Mouse (Mus musculus) WW6 (cell line): ENCODE measurements around the gene Anapc7.

ENCODE experiments used
- DNase-seq: peaks from one replicate; pipeline ENCODE4 v3.0.0-alpha.2; 2013; ENCODE audit warnings: low read depth, low spot score

Gene Anapc7

DNA sequence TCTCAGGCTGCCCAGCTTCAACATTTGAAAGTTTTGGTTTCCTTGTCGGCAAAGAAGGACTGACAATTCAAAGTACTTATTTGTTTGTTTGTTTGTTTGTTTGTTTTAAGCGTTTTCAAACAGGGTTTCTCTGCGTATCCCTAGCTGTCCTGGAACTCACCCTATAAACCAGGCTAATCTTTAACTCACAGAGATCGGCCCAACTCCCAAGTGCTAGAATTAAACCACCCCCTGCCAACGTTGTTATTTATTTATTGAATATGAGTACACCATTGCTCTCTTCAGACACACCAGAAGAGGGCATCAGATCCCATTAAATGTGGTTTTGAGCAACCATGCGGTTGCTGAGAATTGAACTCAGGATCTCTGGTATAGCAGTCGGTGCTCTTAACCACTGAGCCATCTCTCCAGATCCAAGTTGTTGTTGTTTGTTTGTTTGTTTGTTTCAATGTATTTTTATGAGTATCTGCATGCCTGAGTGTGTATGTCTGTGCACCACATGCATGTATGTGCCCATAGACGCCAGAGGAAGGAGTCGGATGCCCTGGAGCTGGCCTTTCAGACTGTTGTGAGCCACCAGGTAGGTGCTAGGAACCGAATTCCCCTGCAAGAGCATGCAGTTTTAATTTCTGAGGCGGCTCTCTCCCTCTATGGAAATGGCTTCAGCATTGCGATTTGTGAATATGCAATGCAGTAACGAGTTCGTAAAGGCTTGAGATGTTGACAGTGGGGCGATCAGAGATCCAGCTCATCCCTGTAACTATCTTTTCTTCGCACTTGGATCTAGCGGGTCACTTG is at the start of gene Anapc7:
TSS of gene Anapc7 (plus strand) at position 423 of the 798 bp plus-strand sequence.
- no peak for DNase-seq

DNA sequence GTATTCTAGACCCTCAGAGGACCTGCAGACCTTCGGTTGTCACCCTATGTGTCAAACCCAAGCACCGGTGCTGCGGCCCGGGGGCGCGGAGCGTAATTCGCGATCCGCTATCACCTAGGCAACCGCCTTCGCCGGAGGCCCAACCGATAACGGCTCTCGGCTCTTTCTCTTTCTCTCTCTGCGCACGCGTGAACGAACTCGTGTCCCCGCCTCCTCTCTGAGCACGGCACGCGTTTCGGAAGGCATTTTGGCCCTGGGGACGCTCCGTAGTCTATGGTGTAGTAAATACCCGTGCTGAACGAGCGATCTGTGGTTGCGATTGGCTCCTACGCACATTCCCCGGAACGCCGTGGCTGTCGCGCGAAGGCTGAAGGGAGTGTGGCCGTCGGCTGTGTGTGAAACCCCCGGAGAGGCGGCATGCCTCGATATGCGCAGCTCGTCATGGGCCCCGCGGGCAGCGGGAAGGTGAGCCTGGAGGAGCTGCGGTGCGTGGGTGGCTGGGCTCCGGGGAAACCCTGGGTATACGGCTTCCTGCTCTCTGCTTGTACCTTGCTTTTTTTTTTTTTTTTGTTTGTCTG is 49.2 kb upstream of the Anapc7 start, which contains the start of gene Fam216a:
TSS of gene Fam216a (minus strand) at position 173 of the 578 bp plus-strand sequence.
- peak; percentile 97 for DNase-seq

DNA sequence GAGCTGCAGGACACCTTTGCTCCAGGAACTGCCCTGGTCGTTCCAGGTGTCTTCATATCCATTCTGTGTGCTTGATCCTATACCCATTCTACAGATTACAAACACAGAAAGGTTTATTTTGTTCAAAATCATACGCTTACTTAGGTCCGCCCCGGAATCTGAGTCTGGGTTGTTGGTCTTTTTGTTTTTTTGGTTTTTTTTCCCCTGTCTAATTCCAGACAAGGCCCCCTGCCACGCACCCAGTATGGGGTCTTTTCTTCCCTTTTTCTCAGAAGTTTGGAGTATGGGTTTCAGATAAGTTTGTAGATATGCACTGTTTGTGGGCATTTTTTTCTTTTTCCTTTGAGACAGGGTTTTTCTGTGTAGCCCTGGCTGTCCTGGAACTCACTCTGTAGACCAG is 48.6 kb upstream of the Anapc7 start:
- DNase-seq: no peak

DNA sequence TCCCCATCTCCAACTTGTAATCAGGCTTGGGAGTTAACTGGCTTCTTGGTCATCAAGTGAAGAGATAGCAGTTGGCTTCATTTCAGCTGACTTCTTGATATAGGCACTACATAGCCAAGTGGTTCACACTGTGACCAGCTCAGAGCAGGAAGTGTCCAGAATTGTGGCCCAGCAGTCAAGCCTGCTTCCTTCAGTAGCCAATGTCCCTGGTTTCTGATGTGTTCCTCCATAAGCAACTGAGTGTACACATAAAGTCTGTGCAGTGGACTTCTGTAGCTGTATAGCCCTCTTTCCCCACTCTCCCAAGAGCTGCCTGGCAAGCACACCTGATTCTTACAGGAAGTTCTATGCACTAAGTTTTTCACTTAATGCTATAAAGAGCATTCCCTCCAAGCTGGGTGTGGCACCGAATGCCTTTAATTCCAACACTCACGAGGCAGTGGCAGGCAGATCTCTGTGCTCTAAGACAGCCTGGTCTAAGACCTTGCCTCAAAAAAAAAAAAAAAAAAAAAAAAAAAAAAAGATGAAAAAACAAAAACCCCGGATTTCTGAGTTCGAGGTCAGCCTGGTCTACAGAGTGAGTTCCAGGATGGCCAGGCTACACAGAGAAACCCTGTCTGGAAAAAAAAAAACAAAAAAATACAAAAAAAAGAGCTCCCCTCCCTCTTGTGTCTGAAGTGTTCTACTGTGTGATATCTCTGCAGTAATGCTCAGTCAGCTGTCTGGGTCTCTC is 44.2 kb upstream of the Anapc7 start:
- no peak for DNase-seq

DNA sequence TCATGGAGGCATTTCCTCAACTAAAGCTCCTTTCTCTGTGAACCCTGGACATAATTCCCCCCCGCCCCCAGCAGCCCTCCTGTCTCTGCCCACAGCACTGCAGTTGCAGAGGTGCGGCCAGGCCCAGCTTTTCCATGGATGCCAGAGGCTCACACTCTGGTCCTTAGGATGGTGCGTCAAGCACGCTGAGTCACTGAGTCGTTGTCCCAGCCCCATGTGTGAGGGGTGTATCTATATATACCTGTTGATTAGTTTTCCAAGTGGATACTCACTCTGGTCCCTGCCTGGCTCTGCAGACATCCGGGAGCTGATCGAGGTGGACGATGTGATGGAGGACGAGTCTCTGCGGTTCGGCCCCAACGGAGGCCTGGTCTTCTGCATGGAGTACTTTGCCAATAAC is 43.3 kb upstream of the Anapc7 start:
- DNase-seq: no peak

DNA sequence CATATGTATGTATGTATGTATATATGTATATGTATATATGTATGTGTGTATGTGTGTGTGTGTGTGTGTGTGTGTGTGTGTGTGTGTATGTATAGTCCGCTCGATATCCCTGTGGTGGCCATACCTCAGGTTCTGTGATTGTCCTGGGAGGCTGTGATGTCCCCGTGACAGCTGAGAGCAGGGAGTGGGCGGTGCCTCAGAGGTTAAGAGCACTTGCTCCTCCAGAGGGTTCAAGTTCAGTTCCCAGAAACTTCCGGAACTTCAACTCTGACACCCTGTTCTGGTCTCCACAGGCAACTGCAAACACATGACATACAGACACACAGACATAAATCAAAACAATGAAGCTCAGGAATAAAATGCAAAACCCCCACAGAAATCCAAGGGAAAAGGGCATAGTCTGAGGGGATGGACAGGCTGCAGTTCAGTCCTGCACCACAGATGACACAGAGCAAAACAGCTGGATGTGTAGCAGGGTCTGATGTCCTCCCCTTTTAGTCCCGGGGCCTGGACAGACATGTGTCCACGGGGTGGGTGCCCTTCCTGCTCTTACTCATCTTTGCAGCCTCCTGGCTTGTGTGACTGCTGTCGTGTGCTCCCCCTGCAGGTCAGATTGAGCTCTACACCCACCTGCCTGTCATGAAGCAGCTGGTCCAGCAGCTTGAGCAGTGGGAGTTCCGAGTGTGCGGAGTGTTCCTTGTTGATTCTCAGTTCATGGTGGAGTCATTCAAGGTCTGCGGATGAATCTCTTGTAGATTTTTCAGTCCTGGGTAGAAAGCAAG is 41.9 kb upstream of the Anapc7 start:
- no peak for DNase-seq

DNA sequence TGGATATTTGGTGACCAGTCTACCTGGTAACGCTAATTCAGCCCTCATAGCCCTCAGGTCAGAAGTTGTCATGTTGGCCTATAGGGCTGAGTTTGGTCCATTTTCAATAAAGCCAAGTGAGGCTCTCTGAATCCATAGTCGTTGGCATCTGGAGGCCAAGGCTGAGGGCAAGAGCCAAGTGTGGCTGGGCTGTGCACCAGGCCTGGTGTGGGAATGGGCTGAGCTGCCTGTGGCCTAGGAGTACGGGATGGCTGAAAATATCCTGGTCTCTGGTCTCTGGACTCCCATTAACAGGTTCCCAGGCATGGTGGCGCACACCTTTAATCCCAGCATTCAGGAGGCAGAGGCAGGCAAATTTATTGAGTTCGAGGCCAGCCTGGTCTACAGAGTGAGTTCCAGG is 31.5 kb upstream of the Anapc7 start:
- no peak for DNase-seq

DNA sequence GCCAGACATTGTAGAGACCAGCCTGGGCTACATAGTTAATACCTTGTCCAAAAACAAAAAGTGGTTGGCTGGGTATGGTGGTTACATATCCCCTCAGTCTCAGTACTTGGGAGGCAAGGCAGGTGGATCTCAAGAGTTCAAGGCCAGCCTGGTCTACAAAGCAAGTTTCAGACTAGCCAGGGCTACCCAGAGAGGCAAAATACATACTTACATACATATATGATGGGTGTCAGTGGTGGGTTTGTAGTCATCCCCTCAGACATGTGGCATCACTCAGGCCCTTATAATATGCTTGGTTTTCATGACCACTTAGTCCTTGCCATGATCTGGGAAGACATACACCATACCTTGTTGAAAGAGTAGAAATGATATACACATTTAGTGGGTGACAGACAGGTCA is 30.8 kb upstream of the Anapc7 start:
- DNase-seq: no peak

DNA sequence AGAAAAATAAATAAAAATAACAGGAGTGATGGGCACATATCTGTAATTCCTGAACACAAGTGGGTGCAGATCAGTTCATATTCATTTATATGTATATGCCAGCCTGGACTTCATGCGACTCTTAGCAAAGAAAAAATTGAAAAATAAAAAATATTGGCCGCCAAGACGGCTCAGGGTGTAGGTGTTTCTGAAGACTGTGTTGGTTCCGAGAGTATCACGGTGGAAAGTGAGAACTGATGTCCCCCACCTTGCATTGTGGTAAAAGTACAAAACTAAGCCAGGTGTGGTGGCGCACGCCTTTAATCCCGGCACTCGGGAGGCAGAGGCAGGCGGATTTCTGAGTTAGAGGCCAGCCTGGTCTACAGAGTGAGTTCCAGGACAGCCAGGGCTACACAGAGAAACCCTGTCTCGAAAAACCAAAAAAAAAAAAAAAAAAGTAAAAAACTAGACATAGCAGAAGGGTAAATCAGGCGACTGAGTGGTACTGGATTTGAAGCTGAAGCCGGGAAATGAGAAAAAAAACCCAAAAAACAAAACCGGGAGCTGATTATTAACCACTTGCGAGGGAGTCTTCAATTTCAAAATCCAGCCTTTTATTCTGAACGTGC is 30.2 kb upstream of the Anapc7 start:
- no peak for DNase-seq

DNA sequence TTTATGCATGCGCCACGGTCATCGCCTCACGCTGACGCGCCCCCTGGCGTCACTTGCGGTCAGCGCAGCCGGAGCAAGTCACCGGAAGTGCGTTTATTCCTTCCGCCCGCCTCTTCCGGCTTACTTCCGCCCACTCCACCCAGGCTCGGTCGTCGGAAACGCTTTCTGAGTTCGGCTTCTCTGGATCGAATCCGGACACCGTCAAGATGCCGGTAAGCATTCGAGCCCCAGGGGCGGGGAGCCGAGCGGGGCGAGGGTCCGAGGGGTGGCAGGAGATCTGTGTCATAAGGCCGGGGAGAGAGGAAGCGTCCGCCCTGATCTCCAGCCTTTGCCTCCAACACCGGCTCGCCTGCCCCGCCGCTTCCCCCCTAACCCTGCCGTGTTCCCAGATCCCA is 29.7 kb upstream of the Anapc7 start, which contains the start of gene Arpc3:
TSS of gene Arpc3 (plus strand) at position 93 of the 395 bp plus-strand sequence.
- DNase-seq: peak; percentile 75

DNA sequence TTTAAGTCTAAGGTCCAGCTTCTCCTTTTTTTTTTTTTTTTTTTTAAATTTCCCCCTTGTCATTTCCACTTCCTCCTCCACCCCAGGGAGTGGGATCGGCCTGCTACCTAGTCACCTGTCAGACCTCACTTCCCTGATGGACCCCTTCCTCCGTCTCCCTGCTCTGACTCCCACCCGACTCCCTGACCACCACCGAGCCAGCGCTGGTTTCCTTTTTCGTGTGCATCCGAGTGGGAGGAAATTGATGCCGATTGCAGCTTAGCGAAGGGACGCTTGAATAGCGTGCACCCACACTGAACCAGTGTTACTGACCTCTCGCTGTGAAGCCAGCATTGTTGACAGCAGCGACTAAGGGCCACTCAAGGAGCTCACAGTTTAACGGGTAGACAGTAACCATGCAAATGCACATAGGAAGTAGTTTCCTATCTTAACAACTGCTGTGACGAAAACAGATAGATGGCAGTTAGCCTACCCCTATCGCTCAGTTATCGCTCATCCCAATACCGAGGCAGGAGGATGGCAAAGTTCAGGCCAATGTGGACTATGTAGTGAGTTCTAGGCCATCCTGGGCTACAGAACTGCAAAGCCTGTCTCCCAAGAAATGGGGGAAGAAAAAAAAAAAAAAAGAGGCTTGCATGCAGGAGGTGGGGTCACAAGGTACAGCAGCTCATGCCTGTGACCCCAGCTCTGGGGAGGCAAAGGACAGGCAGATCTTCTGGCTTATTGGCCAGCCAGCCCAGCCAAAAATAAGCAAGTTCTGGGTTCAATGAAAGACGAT is 29.1 kb upstream of the Anapc7 start:
- DNase-seq: no peak

DNA sequence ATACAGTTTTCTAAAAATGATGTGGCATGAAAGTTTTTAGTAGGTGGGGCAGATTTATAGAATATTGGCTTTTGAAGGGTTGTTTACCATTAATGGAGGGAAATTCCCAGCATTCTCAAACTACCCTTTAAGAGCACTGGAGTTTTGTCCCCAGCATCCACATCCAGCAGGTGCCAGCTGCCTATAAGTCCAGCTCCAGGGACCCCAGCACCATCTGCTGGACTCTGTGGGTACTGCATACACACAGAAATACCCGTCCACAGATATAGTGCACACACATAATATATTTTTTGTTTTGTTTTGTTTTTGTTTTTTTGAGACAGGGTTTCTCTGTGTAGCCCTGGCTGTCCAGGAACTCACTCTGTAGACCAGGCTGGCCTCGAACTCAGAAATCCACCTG is 27.6 kb upstream of the Anapc7 start:
- no peak for DNase-seq

DNA sequence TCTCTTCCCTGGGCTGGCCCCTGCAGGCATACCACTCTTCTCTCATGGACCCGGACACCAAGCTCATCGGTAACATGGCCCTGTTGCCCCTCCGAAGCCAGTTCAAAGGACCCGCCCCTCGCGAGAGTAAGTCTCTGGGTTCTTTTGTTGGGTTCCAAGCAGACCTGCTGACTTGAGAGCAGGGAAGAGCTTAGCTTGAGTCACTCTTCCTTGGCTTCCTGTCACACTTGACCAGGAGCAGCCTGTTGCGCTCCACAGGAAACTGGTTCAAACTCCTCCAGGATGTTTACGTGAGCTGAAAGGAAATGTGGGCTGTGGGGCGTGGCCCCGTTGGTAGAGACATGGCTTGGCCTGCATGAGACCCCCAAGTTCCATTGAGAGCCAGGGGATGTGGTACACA is 24.7 kb upstream of the Anapc7 start:
- DNase-seq: no peak

DNA sequence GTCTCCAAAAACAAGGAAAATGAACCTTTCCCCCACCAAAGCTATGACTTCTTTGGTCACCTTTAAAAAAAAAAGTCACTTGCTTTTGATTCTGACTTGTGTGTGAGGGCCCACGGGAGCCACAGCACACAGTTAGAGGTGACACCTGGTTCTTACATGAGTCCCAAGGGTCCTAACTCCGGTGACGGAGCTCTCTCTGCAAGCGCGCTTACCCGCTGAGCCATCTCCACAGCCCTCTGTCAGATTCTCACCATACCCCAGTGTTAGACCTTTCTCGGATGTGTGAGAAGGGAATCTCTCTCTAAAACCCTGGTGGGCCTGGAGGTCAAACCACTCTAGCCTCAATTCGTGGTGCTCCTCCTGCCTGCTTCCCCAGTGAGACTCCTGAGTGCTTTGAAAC is 24.0 kb upstream of the Anapc7 start:
- no peak for DNase-seq

DNA sequence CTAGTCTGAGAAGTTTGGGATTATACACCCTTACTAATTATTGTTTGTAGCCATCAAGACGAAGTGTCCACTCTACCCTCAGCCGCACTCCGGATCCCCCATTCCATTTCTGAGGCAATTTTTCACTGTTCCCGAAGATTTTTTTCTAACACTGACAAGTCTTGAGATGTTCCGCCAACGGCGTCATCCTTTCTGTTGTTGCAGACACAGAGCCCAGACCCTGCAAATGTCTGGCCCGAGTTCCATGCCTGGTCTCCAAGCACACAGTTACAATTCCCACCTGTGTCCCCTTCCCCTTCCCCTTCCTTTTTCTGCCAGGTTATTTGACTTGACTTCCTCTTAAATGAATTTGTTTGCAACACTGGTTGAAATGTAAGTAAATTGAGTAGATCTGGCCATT is 21.6 kb upstream of the Anapc7 start:
- no peak for DNase-seq

DNA sequence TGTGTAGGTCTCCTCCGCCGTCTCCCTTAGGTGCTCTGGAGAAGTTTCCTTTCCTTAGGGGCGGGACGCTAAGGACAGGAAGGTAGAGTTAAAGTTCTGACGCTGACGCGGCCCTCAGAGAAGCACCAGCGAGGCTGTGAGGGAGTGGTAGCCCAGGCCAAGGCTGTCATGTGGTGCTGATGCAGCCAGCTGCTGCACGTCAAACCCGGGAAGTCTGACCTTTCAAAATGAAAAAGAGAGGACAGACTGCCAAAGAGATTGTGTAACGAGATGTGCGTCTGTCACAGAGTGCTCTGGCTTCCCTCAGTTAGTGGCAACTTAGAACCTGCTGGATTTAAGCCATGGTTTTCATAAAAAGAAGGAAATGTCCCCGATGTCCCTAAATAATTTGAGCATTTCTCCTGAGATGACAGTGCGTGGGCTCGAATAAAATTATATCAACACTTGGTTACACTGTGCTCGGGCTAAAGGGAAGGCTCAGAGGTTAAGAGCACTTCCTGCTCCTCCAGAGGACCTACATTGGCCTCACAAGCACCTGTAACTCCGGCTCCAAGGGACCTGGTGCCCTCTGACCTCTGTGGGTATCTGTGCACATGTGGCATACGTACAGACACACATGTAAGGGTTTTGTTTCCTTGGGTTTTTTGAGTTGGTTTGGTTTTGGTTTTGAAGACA is 20.7 kb upstream of the Anapc7 start:
- DNase-seq: no peak

DNA sequence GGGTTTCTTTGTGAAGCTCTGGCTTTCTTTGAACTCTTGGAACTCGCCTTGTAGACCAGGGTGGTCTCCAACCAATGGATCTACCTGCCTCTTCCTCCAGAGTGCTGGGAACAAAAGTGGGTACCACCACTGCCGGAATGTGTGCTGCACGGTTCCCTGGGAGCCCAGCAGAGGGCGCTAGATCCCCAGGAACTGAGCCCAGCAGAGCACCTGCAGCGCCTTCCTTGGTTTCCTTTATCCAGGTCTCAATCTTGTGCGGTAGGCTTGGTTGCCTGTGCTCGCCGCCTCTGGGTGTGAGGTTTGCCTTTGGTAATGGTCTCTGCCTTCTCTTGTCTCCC is 20.2 kb upstream of the Anapc7 start:
- no peak for DNase-seq

DNA sequence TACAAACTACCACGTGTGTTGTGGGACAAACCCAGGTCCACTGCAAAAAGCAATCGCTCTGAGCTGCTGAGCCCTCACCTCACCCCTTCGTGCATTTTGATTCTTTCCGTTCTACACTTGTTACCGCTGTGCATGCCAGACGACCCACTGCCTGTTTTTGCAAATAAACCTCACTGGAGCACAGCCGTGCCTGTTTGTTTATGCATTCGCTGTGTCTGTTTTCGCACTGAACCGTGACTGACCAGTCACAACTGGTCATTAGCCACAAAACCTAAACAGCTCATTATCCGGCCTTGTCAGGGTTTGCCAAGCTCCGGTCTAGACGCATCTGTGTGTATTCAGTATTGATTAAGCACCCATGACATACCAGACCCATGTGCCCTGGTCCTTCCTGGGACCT is 19.3 kb upstream of the Anapc7 start:
- no peak for DNase-seq

DNA sequence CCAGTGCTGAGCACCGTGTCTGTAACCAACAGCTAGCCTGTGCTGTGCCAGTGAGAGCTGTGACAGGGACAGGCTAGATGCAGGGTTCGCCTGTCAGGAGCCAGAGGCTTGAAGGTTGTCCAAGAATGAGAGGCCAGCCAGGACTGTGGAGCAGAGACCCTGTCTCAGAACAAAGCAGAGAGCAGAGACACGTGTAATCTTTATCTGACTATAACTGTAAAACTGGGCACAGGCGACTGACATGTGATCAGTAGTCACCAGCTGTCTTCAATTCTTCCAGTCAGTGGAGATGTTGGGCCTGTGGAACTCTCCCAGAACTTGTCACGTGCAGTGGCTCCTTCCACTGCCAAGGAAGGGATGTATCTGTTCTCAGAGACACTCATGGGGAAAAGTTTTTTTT is 18.7 kb upstream of the Anapc7 start:
- DNase-seq: no peak

DNA sequence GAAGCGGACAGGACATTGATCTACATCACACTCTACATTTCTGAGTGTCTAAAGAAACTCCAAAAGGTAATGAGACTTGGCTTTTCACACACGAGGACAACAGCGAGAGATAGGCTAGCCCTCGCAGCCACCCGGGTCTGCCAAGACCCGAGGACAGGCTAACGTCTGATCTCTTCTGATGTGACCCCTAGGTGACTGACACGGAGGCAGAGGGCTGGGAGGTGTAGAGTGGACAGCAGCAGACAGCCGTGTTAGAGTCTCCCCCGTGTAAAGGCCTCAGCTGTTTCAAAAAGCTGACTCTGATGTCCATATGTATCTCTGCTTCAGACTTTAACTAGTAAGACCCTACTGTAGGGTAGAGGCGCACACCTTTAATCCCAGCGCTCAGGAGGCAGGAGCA is 18.1 kb upstream of the Anapc7 start:
- no peak for DNase-seq
